Mouse (Mus musculus): ENCODE measurements around the gene Cfap54.

Gene Cfap54

GRCm38 (mm10) chr10:93051016-93051726 is 30.2 kb downstream of the Cfap54 start:
- peak; percentile 76 to 86 for DNase-seq

- no peak for DNase-seq
These were observed 30.8 kb downstream of the Cfap54 start for GRCm38 (mm10) chr10:93050571-93050970.

- DNase-seq, result no peak
These were observed 38.2 kb downstream of the Cfap54 start for GRCm38 (mm10) chr10:93043195-93043594.

- no peak for DNase-seq
These were observed 39.6 kb downstream of the Cfap54 start for GRCm38 (mm10) chr10:93041850-93042249.

GRCm38 (mm10) chr10:93041392-93041791 is 40.0 kb downstream of the Cfap54 start:
- DNase-seq, result no peak

- no peak for DNase-seq
These were observed 44.9 kb downstream of the Cfap54 start for GRCm38 (mm10) chr10:93036532-93036931.

- DNase-seq, result no peak
These were observed 45.9 kb downstream of the Cfap54 start for GRCm38 (mm10) chr10:93035489-93035888.

GRCm38 (mm10) chr10:93023295-93023694 is 58.1 kb downstream of the Cfap54 start:
- no peak for DNase-seq

- DNase-seq, result peak in 1 of 2 experiments; percentile 58
These were observed 67.2 kb downstream of the Cfap54 start for GRCm38 (mm10) chr10:93014059-93014795.

GRCm38 (mm10) chr10:93011085-93011484 is 70.3 kb downstream of the Cfap54 start:
- DNase-seq, result no peak

GRCm38 (mm10) chr10:93006970-93007369 is 74.4 kb downstream of the Cfap54 start:
- no peak for DNase-seq

GRCm38 (mm10) chr10:93006405-93006804 is 75.0 kb downstream of the Cfap54 start:
- no peak for DNase-seq

GRCm38 (mm10) chr10:92998536-92998935 is 82.9 kb downstream of the Cfap54 start:
- DNase-seq, result no peak

GRCm38 (mm10) chr10:92995186-92995585 is 86.2 kb downstream of the Cfap54 start:
- DNase-seq, result no peak

- no peak for DNase-seq
These were observed 87.1 kb downstream of the Cfap54 start for GRCm38 (mm10) chr10:92994340-92994739.

- no peak for DNase-seq
These were observed 88.9 kb downstream of the Cfap54 start for GRCm38 (mm10) chr10:92992526-92992925.

- DNase-seq, result no peak
These were observed 90.8 kb downstream of the Cfap54 start for GRCm38 (mm10) chr10:92990576-92990975.

- no peak for DNase-seq
These were observed 116.3 kb downstream of the Cfap54 start for GRCm38 (mm10) chr10:92965134-92965533.

GRCm38 (mm10) chr10:92950044-92950443 is 131.4 kb downstream of the Cfap54 start:
- no peak for DNase-seq

GRCm38 (mm10) chr10:92942848-92943645 is 138.4 kb downstream of the Cfap54 start:
- DNase-seq, result no peak

- DNase-seq, result no peak
These were observed 139.8 kb downstream of the Cfap54 start for GRCm38 (mm10) chr10:92941616-92942015.

GRCm38 (mm10) chr10:92937741-92938285 is 143.6 kb downstream of the Cfap54 start:
- DNase-seq, result no peak

GRCm38 (mm10) chr10:92937091-92937490 is 144.3 kb downstream of the Cfap54 start:
- no peak for DNase-seq

Data from lung, postnatal 4 days (tissue).